In the genomic region with DNA sequence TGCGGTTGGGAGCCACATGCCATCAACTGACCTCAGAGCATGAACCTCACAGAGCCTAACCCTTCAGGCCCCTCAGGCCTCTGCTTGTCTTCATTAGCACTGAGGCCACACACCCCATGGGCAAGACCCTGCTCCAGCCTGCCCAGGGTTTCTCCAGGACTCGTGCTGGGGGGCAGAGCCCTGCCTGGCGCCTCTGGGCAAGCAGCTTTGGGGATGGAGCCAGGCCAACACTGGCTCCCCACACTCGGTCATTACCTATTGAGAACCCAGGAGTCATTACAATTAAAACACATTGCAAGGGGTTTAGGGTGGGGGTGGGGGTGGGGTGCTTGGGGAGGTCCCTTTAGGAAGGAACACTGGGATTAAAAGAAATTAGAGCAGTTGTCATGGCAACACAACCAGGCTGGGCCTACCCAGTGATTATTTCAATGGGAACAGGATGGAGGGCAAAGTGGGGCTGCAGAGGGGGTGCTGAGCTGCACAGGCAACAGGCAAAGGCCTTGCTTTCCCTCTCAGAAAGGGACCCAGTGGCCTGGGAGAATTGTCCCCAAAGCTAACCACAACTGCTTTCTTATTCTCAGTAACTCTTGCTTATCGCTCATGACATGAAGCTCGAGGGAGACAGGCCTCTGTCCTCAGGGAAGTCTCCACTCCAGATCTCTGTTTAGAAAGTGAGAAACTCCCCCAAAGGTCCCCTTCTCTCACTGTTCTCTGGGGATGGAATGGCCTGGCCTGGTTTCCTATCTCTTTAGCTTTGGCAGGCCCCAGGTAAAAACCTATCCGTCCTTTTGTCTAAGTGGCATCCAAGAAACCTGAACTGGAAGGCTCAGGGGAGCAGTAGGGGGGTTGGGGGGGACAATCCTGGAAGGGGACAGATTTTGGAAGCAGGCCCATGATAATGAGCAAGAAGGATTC, we compare ENCODE assay signal across 10 mouse cellular contexts.
DNase-seq lines count a peak whose midpoint lies in the region; ATAC-seq and TF ChIP-seq lines count a peak whose summit lies in the region.
"Had no signal": no experiment of that assay in that cellular context is flagged by ENCODE, and none has a peak within 500 bp of the region (broad histone marks: within the 10 kb centered on the region; RNA-seq: fewer than 3 reads in every experiment).

No protein-coding gene starts in this region.

- H3K4me3 ChIP-seq in embryonic facial prominence, embryonic 15.5 days (replicated peaks) = no peak overlapping the region
- no peak overlapping the region for H3K4me3 ChIP-seq in midbrain, embryonic 16.5 days (ENCODE audit: low read depth, low read length)
- H3K4me3 ChIP-seq: heart, embryonic 13.5 days had no signal

- no peak for TF ChIP-seq CTCF in brain, embryonic 14.5 days (IDR thresholded peaks at IDR 0.05; ENCODE audit: borderline replicate concordance, extremely low read depth, insufficient read depth, insufficient read length)

- ATAC-seq in embryonic facial prominence, embryonic 15.5 days (ENCODE audit: insufficient number of reproducible peaks, low FRiP score, low TSS enrichment, low read depth) = peak; percentile 61
- ATAC-seq in midbrain, embryonic 16.5 days = peak; percentile 86

- no peaks in the 10 kb centered on the region for H3K9me3 ChIP-seq in embryonic facial prominence, embryonic 15.5 days (replicated peaks)
- H3K9me3 ChIP-seq in midbrain, embryonic 16.5 days (replicated peaks; ENCODE audit: control insufficient read depth, low read length, poor library complexity, severe bottlenecking) = no peaks in the 10 kb centered on the region
- H3K9me3 ChIP-seq: heart, embryonic 13.5 days had no signal

- no peak overlapping the region for H3K4me2 ChIP-seq in embryonic facial prominence, embryonic 15.5 days (replicated peaks)
- no peak overlapping the region for H3K4me2 ChIP-seq in midbrain, embryonic 16.5 days (ENCODE audit: low read length)
- H3K4me2 ChIP-seq: heart, embryonic 13.5 days had no signal

- H3K9ac ChIP-seq in embryonic facial prominence, embryonic 15.5 days = no peak overlapping the region
- peak overlapping the region; percentile 18; the same call in 1 of the 2 replicates for H3K9ac ChIP-seq in midbrain, embryonic 16.5 days (ENCODE audit: low read depth, low read length)
- H3K9ac ChIP-seq: heart, embryonic 13.5 days had no signal

- no peaks in the 10 kb centered on the region for H3K36me3 ChIP-seq in embryonic facial prominence, embryonic 15.5 days
- H3K36me3 ChIP-seq in midbrain, embryonic 16.5 days (ENCODE audit: control insufficient read depth, insufficient read depth, low read length) = no peaks in the 10 kb centered on the region
- H3K36me3 ChIP-seq: heart, embryonic 13.5 days had no signal

- 46% methylated on average over 7 of the region's 7 CpGs for WGBS in embryonic facial prominence, embryonic 15.5 days
- 17% methylated on average over 7 of the region's 7 CpGs for WGBS in midbrain, embryonic 16.5 days

- no peak for TF ChIP-seq POLR2A in brain, embryonic 14.5 days (IDR thresholded peaks at IDR 0.05; ENCODE audit: borderline replicate concordance, extremely low read depth, insufficient read depth, insufficient read length, poor library complexity, severe bottlenecking)

- intact Hi-C loops in gastrocnemius, postnatal 36 days (cut with DNase I) = no loop called here

- DNase-seq in brain, embryonic 14.5 days (ENCODE audit: low read depth) = peak; percentile 96
- peak; percentile 57 to 65 for DNase-seq in layer of hippocampus, postnatal 10 days (ENCODE audit: low spot score in 2 of 2)
- no peak for DNase-seq in ovary, postnatal 10 days (ENCODE audit: low spot score)
- no peak for DNase-seq in cerebellum, postnatal 36 days
- DNase-seq in gastrocnemius, postnatal 36 days = no peak
- no peak for DNase-seq in kidney, postnatal 4 days
- DNase-seq: cerebellum, adult 11 months had no signal

- peaks cover 46% of the 10 kb centered on the region for H3K4me1 ChIP-seq in embryonic facial prominence, embryonic 15.5 days
- H3K4me1 ChIP-seq in midbrain, embryonic 16.5 days (ENCODE audit: control insufficient read depth, insufficient read depth, low read length) = peaks cover 27% of the 10 kb centered on the region

- 0 out of 2 replicates have a peak overlapping the region, but pooled peaks have one; percentile 7 for H3K27ac ChIP-seq in embryonic facial prominence, embryonic 15.5 days (replicated peaks)
- peak overlapping the region; percentile 69 for H3K27ac ChIP-seq in midbrain, embryonic 16.5 days (ENCODE audit: low read length)
- H3K27ac ChIP-seq: heart, embryonic 13.5 days had no signal

- no peaks in the 10 kb centered on the region for H3K27me3 ChIP-seq in embryonic facial prominence, embryonic 15.5 days
- H3K27me3 ChIP-seq in midbrain, embryonic 16.5 days (ENCODE audit: control insufficient read depth, insufficient read depth, low read depth, low read length) = no peaks in the 10 kb centered on the region

Comparison
In these comparisons a context has a peak if more than half of its experiments do, and no peak if none do; other contexts are left out.
1. DNase-seq: peak in brain, embryonic 14.5 days (single experiment) and layer of hippocampus, postnatal 10 days (2 of 2); none in ovary, postnatal 10 days (single experiment), cerebellum, postnatal 36 days (0 of 2), gastrocnemius, postnatal 36 days (0 of 2) and kidney, postnatal 4 days (0 of 2).